Mouse (Mus musculus) C2C12 (cell line): ENCODE measurements around the gene Kcnq5.

Experiments used
- CTCF ChIP-seq: IDR thresholded peaks from one replicate; pipeline ENCODE4 v1.5.1; 2011; ENCODE audit not compliant: control insufficient read depth, insufficient read depth, insufficient read length
- MAX ChIP-seq: IDR thresholded peaks from one replicate; pipeline ENCODE4 v1.6.1; 2011; ENCODE audit warnings: mild to moderate bottlenecking, control low read depth

DNA sequence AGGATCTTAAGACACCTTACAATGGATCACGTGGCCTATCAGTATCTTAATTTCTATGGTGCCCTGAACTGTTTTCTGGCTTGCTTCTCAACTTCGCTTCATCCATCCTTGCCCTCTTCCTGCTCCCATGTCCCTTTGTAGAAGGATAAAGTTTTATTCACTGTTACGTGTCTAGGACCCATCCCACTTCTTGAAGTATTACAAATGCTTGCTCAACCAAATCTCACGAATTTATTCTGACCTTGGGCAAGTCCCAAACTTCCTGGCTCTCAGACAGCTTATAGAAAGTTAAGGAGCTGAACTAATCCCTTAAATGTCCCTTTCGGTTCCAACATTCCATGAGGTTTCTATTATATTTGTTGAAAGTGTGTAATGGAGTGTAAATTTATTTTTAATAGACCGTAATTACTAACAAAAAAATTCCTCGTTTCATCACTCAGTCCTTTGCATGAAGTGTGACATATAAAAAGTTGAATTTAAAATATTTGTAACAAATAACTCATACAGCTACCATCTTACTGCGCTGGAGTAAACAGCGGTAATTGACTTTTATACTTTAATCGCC, 141.6 kb downstream of the Kcnq5 start:
- no peak for TF ChIP-seq CTCF
- no peak for TF ChIP-seq MAX
